Mouse (Mus musculus): ENCODE measurements around the gene Rcn2. TPM values are rescaled to one million over a fixed set of nuclear protein-coding genes. Genes with fewer than 3 reads are reported as not detected.

Rcn2 gene
- polyA plus RNA-seq, 1 experiment from 2014 or later = 243 TPM

DNA sequence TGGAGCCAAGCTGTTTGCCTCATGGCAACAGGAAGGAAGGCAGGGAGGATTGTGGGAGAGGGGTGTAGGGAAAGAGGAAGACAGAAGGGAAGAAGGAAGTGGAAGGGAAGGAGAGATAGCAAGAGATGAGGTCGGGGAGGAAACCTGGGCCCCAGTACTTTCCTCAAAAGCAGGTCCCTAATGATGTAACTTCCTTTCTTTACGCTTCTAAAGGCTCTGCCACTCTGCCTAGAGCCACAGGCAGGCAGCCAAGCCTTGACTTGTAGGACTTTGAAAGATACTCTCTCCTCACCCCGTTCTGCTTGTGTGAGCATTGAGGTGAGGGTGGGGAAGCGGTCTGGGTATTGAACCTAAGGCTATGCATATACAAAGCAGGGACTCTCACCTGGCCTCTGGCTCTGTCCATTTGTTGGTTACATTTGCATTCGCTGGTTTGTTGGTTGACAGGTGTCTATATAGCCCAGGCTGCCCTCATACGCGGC, 58.4 kb downstream of the Rcn2 start:
- no peak for ATAC-seq (ENCODE audit: low FRiP score)
- Histone ChIP-seq H3K9me3 (replicated peaks) (no peaks in the 10 kb centered on the region), H3K4me3 (replicated peaks) (no peak overlapping the region), H3K36me3 (no peaks in the 10 kb centered on the region), H3K9ac (replicated peaks) (no peak overlapping the region), H3K27ac (replicated peaks) (no peak overlapping the region), H3K4me1 (0 out of 2 replicates have a peak, but pooled peaks cover 4% of the 10 kb centered on the region), H3K4me2 (no peak overlapping the region), H3K27me3 (replicated peaks) (no peaks in the 10 kb centered on the region)
- 89% methylated on average over 7 of the region's 7 CpGs for WGBS

DNA sequence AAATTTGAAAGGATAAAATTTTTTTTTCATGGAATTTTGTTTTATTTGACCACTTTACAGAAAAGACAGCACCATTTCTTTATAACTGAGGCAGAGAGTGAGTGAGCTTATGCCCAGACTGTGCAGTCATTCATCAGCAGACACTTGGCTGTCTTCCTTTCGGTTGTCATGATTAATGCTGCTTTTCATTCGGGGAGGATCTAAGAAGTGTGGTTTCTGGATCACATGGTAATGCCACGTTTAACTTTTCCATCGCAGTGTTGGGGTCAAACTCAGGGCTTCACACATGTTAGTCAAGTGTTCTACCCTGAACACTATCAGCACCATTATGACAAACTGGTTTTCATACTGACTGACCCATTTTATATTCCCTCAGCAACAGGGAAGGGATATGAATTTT, 59.4 kb downstream of the Rcn2 start:
- Histone ChIP-seq H3K9me3 (replicated peaks) (no peaks in the 10 kb centered on the region), H3K4me2 (no peak overlapping the region), H3K4me3 (replicated peaks) (no peak overlapping the region), H3K36me3 (no peaks in the 10 kb centered on the region), H3K27ac (replicated peaks) (no peak overlapping the region), H3K4me1 (0 out of 2 replicates have a peak, but pooled peaks cover 4% of the 10 kb centered on the region), H3K27me3 (replicated peaks) (no peaks in the 10 kb centered on the region), H3K9ac (replicated peaks) (no peak overlapping the region)
- WGBS = 30% methylated on average over 4 of the region's 4 CpGs
- ATAC-seq (ENCODE audit: low FRiP score) = no peak

GRCm38 (mm10) chr9:56104921-56105320, 63.3 kb downstream of the Rcn2 start:
- H3K4me2 ChIP-seq = no peak overlapping the region
- H3K9ac ChIP-seq (replicated peaks) = no peak overlapping the region
- no peak overlapping the region for H3K4me3 ChIP-seq (replicated peaks)
- 0 out of 2 replicates have a peak, but pooled peaks cover 4% of the 10 kb centered on the region for H3K4me1 ChIP-seq
- 53% methylated on average over 7 of the region's 7 CpGs for WGBS
- H3K9me3 ChIP-seq (replicated peaks) = no peaks in the 10 kb centered on the region
- H3K27me3 ChIP-seq (replicated peaks) = no peaks in the 10 kb centered on the region
- no peaks in the 10 kb centered on the region for H3K36me3 ChIP-seq
- H3K27ac ChIP-seq (replicated peaks) = no peak overlapping the region
- no peak for ATAC-seq (ENCODE audit: low FRiP score)

DNA sequence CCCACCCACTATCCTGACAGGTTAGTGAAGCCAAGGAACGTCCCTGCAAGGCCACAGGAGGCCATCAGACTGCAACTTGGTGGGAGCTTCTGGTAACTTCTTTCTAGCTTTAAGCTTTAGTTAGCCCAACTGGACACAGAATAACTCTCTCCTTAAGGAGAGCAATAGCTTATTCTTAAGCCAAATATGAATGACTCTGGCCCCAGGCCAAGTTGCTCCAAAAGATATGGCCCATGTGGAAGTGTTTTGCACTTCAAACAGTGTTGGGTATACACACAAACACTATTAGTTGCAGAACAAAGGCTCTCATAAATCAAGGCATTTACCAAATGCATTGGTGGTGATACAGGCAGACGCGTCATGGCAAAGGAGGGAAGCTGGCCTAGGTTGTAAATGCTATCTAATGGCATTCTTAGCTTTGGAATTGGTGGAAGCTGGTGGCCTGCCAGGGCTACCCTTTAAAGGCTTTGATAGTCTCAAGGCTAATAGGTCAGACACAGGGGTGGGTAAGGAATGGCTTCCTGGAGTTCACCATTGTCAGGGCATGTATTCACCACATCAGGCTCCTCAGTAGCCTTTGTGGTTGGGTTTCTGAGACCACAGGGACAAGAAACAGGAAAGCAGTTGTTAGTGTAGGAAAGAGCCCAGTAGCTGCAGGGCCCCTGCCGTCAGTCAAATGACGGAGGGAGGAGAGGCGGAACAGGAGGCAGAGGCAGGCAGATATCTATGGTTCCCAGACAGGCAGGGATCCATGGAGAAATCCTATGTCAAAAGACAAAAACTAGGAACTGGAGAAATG, 64.8 kb downstream of the Rcn2 start:
- Histone ChIP-seq H3K27ac (replicated peaks) (no peak overlapping the region), H3K4me3 (replicated peaks) (no peak overlapping the region), H3K9ac (replicated peaks) (no peak overlapping the region), H3K4me1 (no peaks in the 10 kb centered on the region), H3K4me2 (no peak overlapping the region), H3K36me3 (no peaks in the 10 kb centered on the region), H3K27me3 (replicated peaks) (no peaks in the 10 kb centered on the region), H3K9me3 (replicated peaks) (no peaks in the 10 kb centered on the region)
- no peak for ATAC-seq (ENCODE audit: low FRiP score)
- WGBS = 30% methylated on average over 6 of the region's 6 CpGs

- no peak overlapping the region for H3K9ac ChIP-seq (replicated peaks)
- no peaks in the 10 kb centered on the region for H3K27me3 ChIP-seq (replicated peaks)
- ATAC-seq (ENCODE audit: low FRiP score) = no peak
- H3K4me3 ChIP-seq (replicated peaks) = no peak overlapping the region
- no peaks in the 10 kb centered on the region for H3K4me1 ChIP-seq
- no peaks in the 10 kb centered on the region for H3K9me3 ChIP-seq (replicated peaks)
- H3K36me3 ChIP-seq = no peaks in the 10 kb centered on the region
- WGBS = 78% methylated on average over 6 of the region's 6 CpGs
- H3K4me2 ChIP-seq = no peak overlapping the region
- no peak overlapping the region for H3K27ac ChIP-seq (replicated peaks)
Observed at GRCm38 (mm10) chr9:56107527-56107926, 65.9 kb downstream of the Rcn2 start.

GRCm38 (mm10) chr9:56108174-56108573, 66.5 kb downstream of the Rcn2 start:
- Histone ChIP-seq H3K27me3 (replicated peaks) (no peaks in the 10 kb centered on the region), H3K4me2 (no peak overlapping the region), H3K9ac (replicated peaks) (no peak overlapping the region), H3K36me3 (no peaks in the 10 kb centered on the region), H3K4me3 (replicated peaks) (no peak overlapping the region), H3K4me1 (no peaks in the 10 kb centered on the region), H3K27ac (replicated peaks) (no peak overlapping the region), H3K9me3 (replicated peaks) (no peaks in the 10 kb centered on the region)
- WGBS = 84% methylated on average over 5 of the region's 5 CpGs
- ATAC-seq (ENCODE audit: low FRiP score) = no peak

Other genes starting within 250 kb of the Rcn2 start
- 34.2 and 36.8 TPM in 2 replicates for gene Scaper, start 103.7 kb upstream of the Rcn2 start, polyA plus RNA-seq (2015; fragmentation: Nextera tagmentation; extraction: Ambion mirVana)
- not detected in 2 replicates for gene 4930563M21Rik, start 31.3 kb upstream of the Rcn2 start, polyA plus RNA-seq (2015; fragmentation: Nextera tagmentation; extraction: Ambion mirVana)
- 0.84 and 4.6 TPM in 2 replicates for gene Pstpip1, start 48.1 kb downstream of the Rcn2 start, polyA plus RNA-seq (2015; fragmentation: Nextera tagmentation; extraction: Ambion mirVana)
- gene Tspan3, start 123.6 kb downstream of the Rcn2 start, polyA plus RNA-seq (2015; fragmentation: Nextera tagmentation; extraction: Ambion mirVana) = 578 and 595 TPM in 2 replicates

Data from neural tube, embryonic 15.5 days (tissue).